In genomic region chr13:73494528-73494927, GRCm38 (mm10) we compare ENCODE assay signal across 29 mouse cellular contexts. TPM values are rescaled to one million over a fixed set of nuclear protein-coding genes. Genes with fewer than 3 reads are reported as not detected.
DNase-seq lines count a peak whose midpoint lies in the region; ATAC-seq and TF ChIP-seq lines count a peak whose summit lies in the region.
"Had no signal": no experiment of that assay in that cellular context is flagged by ENCODE, and none has a peak within 500 bp of the region (broad histone marks: within the 10 kb centered on the region; RNA-seq: fewer than 3 reads in every experiment).

No protein-coding gene starts in this region.

- no peak for TF ChIP-seq CTCF in liver, embryonic 14.5 days (IDR thresholded peaks at IDR 0.05; ENCODE audit: low read depth)
- no peak for TF ChIP-seq CTCF in hindbrain, postnatal 0 days (IDR thresholded peaks at IDR 0.05; ENCODE audit: low read depth)

- intact Hi-C loops in left cerebral cortex, postnatal 10 days (cut with DNase I), result no loop called here
- intact Hi-C loops in left cerebral cortex, postnatal 25 days (cut with DNase I), result no loop called here

- H3K36me3 ChIP-seq in liver, embryonic 14.5 days (replicated peaks; ENCODE audit: control insufficient read depth, insufficient read depth, low read depth), result peaks cover 100% of the 10 kb centered on the region
- H3K36me3 ChIP-seq in hindbrain, postnatal 0 days (ENCODE audit: insufficient read depth, low read length), result peaks cover 53% of the 10 kb centered on the region

- H3K27me3 ChIP-seq in liver, embryonic 14.5 days (ENCODE audit: control insufficient read depth, insufficient read depth, low read length), result no peaks in the 10 kb centered on the region
- H3K27me3 ChIP-seq in hindbrain, postnatal 0 days (ENCODE audit: insufficient read depth, low read length), result no peaks in the 10 kb centered on the region
- H3K27me3 ChIP-seq: embryonic facial prominence, embryonic 12.5 days; embryonic facial prominence, embryonic 15.5 days; heart, embryonic 13.5 days had no signal

- ATAC-seq in liver, embryonic 14.5 days (ENCODE audit: insufficient read depth), result peak; percentile 48; the same call in 1 of the 2 replicates
- no peak for ATAC-seq in hindbrain, postnatal 0 days
- ATAC-seq: CD4-positive, CD25-positive, alpha-beta regulatory T cell, adult 4 months; forebrain, embryonic 14.5 days; forebrain, postnatal 0 days had no signal

- no peak overlapping the region for H3K4me3 ChIP-seq in liver, embryonic 14.5 days (ENCODE audit: insufficient read depth in 1 of 2, low read depth in 2 of 2, low read length in 2 of 2)
- no peak overlapping the region for H3K4me3 ChIP-seq in hindbrain, postnatal 0 days (ENCODE audit: low read length)
- H3K4me3 ChIP-seq: embryonic facial prominence, embryonic 12.5 days; embryonic facial prominence, embryonic 15.5 days; gastrocnemius, adult 2 months; heart, embryonic 10.5 days; heart, embryonic 13.5 days had no signal

- WGBS in liver, embryonic 14.5 days (ENCODE audit: insufficient replicate concordance), result 65% methylated on average over 9 of the region's 9 CpGs
- WGBS in hindbrain, postnatal 0 days, result 95% methylated on average over 9 of the region's 9 CpGs

- no peak overlapping the region for H3K9ac ChIP-seq in liver, embryonic 14.5 days (replicated peaks)
- no peak overlapping the region for H3K9ac ChIP-seq in hindbrain, postnatal 0 days (replicated peaks; ENCODE audit: low read length)
- H3K9ac ChIP-seq: embryonic facial prominence, embryonic 12.5 days; embryonic facial prominence, embryonic 15.5 days; forebrain, postnatal 0 days; heart, embryonic 13.5 days; hindbrain, embryonic 14.5 days had no signal

- H3K4me2 ChIP-seq in liver, embryonic 14.5 days (ENCODE audit: low read depth), result no peak overlapping the region
- no peak overlapping the region for H3K4me2 ChIP-seq in hindbrain, postnatal 0 days (ENCODE audit: low read depth, low read length)
- H3K4me2 ChIP-seq: embryonic facial prominence, embryonic 12.5 days; embryonic facial prominence, embryonic 15.5 days; heart, embryonic 13.5 days; hindbrain, embryonic 14.5 days had no signal

- peak overlapping the region; percentile 28 for H3K27ac ChIP-seq in liver, embryonic 14.5 days
- H3K27ac ChIP-seq in hindbrain, postnatal 0 days, result no peak overlapping the region
- H3K27ac ChIP-seq: embryonic facial prominence, embryonic 12.5 days; embryonic facial prominence, embryonic 15.5 days; gastrocnemius, adult 2 months; heart, embryonic 10.5 days; heart, embryonic 13.5 days; hindbrain, embryonic 14.5 days had no signal

- H3K4me1 ChIP-seq in liver, embryonic 14.5 days (replicated peaks; ENCODE audit: control insufficient read depth in 2 of 2, insufficient read depth in 2 of 2, low read length in 1 of 2), result peaks cover 53 to 71% of the 10 kb centered on the region in 2 experiments
- no peaks in the 10 kb centered on the region for H3K4me1 ChIP-seq in hindbrain, postnatal 0 days (ENCODE audit: insufficient read depth, low read length)
- H3K4me1 ChIP-seq: embryonic facial prominence, embryonic 12.5 days; embryonic facial prominence, embryonic 15.5 days had no signal

- H3K9me3 ChIP-seq in liver, embryonic 14.5 days (ENCODE audit: control insufficient read depth, low read length), result no peaks in the 10 kb centered on the region
- H3K9me3 ChIP-seq in hindbrain, postnatal 0 days (ENCODE audit: low read length), result no peaks in the 10 kb centered on the region
- H3K9me3 ChIP-seq: embryonic facial prominence, embryonic 12.5 days; embryonic facial prominence, embryonic 15.5 days; heart, embryonic 10.5 days; heart, embryonic 13.5 days had no signal

- no peak; the same call in 1 of the 2 replicates for TF ChIP-seq EP300 in liver, embryonic 14.5 days (IDR thresholded peaks at IDR 0.05; ENCODE audit: low read depth)

- peak; percentile 22 for DNase-seq in ES-CJ7 (ENCODE audit: low read depth, low spot score)
- DNase-seq in R1 (ENCODE audit: low read depth, low spot score), result peak; percentile 41
- no peak for DNase-seq in liver, embryonic 14.5 days (ENCODE audit: low read depth in 3 of 3, low spot score in 3 of 3)
- no peak for DNase-seq in hindbrain, postnatal 0 days (ENCODE audit: low spot score)
- DNase-seq in left cerebral cortex, postnatal 10 days (ENCODE audit: extremely low spot score in 1 of 2, low spot score in 2 of 2), result no peak
- DNase-seq in left cerebral cortex, postnatal 25 days (ENCODE audit: low spot score in 2 of 2), result no peak
- DNase-seq: adrenal gland, adult 2 months; adrenal gland, postnatal 14 days; cerebellum, adult 11 months; cerebellum, adult 2 months; cerebellum, adult 9-11 months; cerebellum, postnatal 25 days; forebrain, postnatal 0 days; gastrocnemius, adult 2 months; gastrocnemius, postnatal 14 days; heart, adult 18-20 months; heart, postnatal 14 days; heart, postnatal 4 days had no signal

RNA-seq across cellular contexts. Expression of gene Lpcat1, which starts 27.5 kb away (rescaled TPM):
- polyA plus RNA-seq in liver, embryonic 14.5 days (2012; rRNA removed), result 49.5 and 61.0 TPM in 2 replicates
- 63.7 and 72.5 TPM in 2 replicates for polyA plus RNA-seq in liver, embryonic 14.5 days (2014; fragmentation: Nextera tagmentation; extraction: Ambion mirVana)
- 191 and 199 TPM in 2 replicates for total RNA-seq in hindbrain, postnatal 0 days (2014; rRNA removed)
- 75.7 and 78.5 TPM in 2 replicates for polyA plus RNA-seq in hindbrain, postnatal 0 days (2015; fragmentation: Nextera tagmentation; extraction: Ambion mirVana)
- 10 to 100 TPM; 63.0 to 64.0 TPM for total RNA-seq in left cerebral cortex, postnatal 10 days (2021)
- total RNA-seq in left cerebral cortex, postnatal 25 days (2021), result 10 to 100 TPM; 43.0 to 43.9 TPM

RNA-seq across cellular contexts. Expression of gene Slc6a3, which starts 42.0 kb away (rescaled TPM):
- 0.59 and 0.63 TPM in 2 replicates for polyA plus RNA-seq in liver, embryonic 14.5 days (2012; rRNA removed)
- polyA plus RNA-seq in liver, embryonic 14.5 days (2014; fragmentation: Nextera tagmentation; extraction: Ambion mirVana), result 0.75 and 1.4 TPM in 2 replicates
- 5.7 and 8.5 TPM in 2 replicates for total RNA-seq in hindbrain, postnatal 0 days (2014; rRNA removed)
- 0.51 and 0.79 TPM in 2 replicates for polyA plus RNA-seq in hindbrain, postnatal 0 days (2015; fragmentation: Nextera tagmentation; extraction: Ambion mirVana)
- under 1 TPM; 0.21 to 0.32 TPM for total RNA-seq in left cerebral cortex, postnatal 10 days (2021)
- total RNA-seq in left cerebral cortex, postnatal 25 days (2021), result under 1 TPM; 0.16 TPM
- total RNA-seq: adrenal gland, postnatal 4 days; common myeloid progenitor, adult 5-6 weeks; gastrocnemius, adult 2 months; gastrocnemius, postnatal 14 days; gastrocnemius, postnatal 4 days; heart, adult 18-20 months; heart, postnatal 14 days; heart, postnatal 4 days had no signal
- polyA plus RNA-seq: C2C12; CD4-positive, CD25-positive, alpha-beta regulatory T cell, adult 4 months; heart, embryonic 13.5 days had no signal

Comparison
In these comparisons a context has a peak if more than half of its experiments do, and no peak if none do; other contexts are left out.
1. DNase-seq: peak in ES-CJ7 (single experiment) and R1 (single experiment); none in liver, embryonic 14.5 days (0 of 3), hindbrain, postnatal 0 days (single experiment), left cerebral cortex, postnatal 10 days (0 of 2) and left cerebral cortex, postnatal 25 days (0 of 2).